Mouse (Mus musculus) G1E (cell line): ENCODE results near the gene Fam20a. TPM values are rescaled to one million over a fixed set of nuclear protein-coding genes. Genes with fewer than 3 reads are reported as not detected.

ENCODE experiments used
- ATAC-seq: 2 replicates; pipeline ENCODE4 v1.8.0; 2016; ENCODE audit warnings: mild to moderate bottlenecking; ENCODE audit not compliant: insufficient number of reproducible peaks, poor library complexity, low FRiP score, severe bottlenecking; ENCODE audit errors: extremely low read depth
- DNase-seq: peaks from one replicate; pipeline ENCODE4 v3.0.0; 2012; ENCODE audit warnings: low spot score
- H3K27me3 ChIP-seq: 2 replicates; pipeline ENCODE4 v1.6.1; 2012; ENCODE audit warnings: mild to moderate bottlenecking, low read length, inconsistent platforms; ENCODE audit not compliant: insufficient read depth
- H3K36me3 ChIP-seq: replicated peaks from 2 replicates; pipeline ENCODE3; 2012; ENCODE audit warnings: mild to moderate bottlenecking, inconsistent platforms
- H3K4me1 ChIP-seq: 2 replicates; pipeline ENCODE4 v1.6.1; 2012; ENCODE audit warnings: low read depth, low read length, inconsistent platforms, mixed read lengths; ENCODE audit not compliant: insufficient read depth
- H3K4me3 ChIP-seq: 2 replicates; pipeline ENCODE4 v1.5.1; 2012; ENCODE audit warnings: low read depth, mild to moderate bottlenecking, inconsistent platforms, low read length, moderate library complexity, mixed read lengths
- H3K9me3 ChIP-seq: replicated peaks from 2 replicates; pipeline ENCODE4 v1.6.1; 2012; ENCODE audit warnings: inconsistent platforms
- CTCF ChIP-seq: IDR thresholded peaks from 2 replicates; pipeline ENCODE4 v1.5.1; 2012; ENCODE audit warnings: low read depth, low read length, inconsistent platforms, mixed read lengths
- GATA1 ChIP-seq: IDR thresholded peaks from 2 replicates; pipeline ENCODE4 v1.6.1; 2012; ENCODE audit warnings: borderline replicate concordance, low read length, inconsistent platforms, mixed read lengths
- GATA2 ChIP-seq: IDR thresholded peaks from 2 replicates; pipeline ENCODE4 v1.6.1; 2012; ENCODE audit warnings: low read depth, low read length, inconsistent platforms, borderline replicate concordance
- POLR2AphosphoS5 ChIP-seq: IDR thresholded peaks from 2 replicates; pipeline ENCODE4 v1.6.1; 2012; ENCODE audit warnings: low read depth, low read length, inconsistent platforms; ENCODE audit not compliant: insufficient replicate concordance
- TAL1 ChIP-seq: conservative IDR thresholded peaks from 2 replicates; pipeline ENCODE4 v1.6.1; 2012; ENCODE audit warnings: low read depth, low read length, inconsistent platforms, mixed read lengths
- polyA plus RNA-seq: library from polyadenylated mRNA; stranded (reverse); fragments of >175 nt; gene quantifications from 2 replicates; pipeline ENCODE4 v1.2.3, GENCODE M21; 2012
- total RNA-seq, 2 experiments: library from RNA; stranded (forward) in 1 of 2; stranded (reverse) in 1 of 2; fragments of 200-1000 nt in 1 of 2; fragments of >200 nt in 1 of 2; fragmentation: Nextera tagmentation in 1 of 2; gene quantifications; 2 replicates each; pipeline ENCODE4 v1.2.3; 2014 to 2017

Gene Fam20a
- total and polyA plus RNA-seq, 3 experiments: 0.05 TPM; not detected in 2

DNA sequence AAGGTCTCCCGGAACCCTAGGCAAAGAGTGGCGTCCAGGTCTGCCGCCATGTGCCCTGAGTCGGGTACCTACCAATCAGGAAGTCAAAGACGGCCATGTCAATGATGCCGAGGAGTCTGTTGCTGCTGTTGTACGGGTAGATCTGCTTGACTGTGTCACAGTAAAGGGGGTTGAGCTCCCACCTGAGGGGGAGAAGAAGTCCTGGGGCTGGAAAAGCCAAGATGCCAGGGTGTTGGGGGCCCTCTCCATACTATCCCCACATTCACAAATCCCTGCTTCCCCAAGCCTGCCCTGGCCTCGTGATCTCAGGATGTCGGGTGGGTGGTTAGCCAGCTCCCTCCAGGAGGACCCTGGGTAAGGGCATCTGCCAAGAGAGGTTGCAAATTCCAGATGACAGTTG, 46.3 kb downstream of the Fam20a start:
- Histone ChIP-seq H3K4me3 (no peak overlapping the region), H3K4me1 (no peaks in the 10 kb centered on the region), H3K9me3 (no peaks in the 10 kb centered on the region), H3K36me3 (peaks cover 21% of the 10 kb centered on the region), H3K27me3 (no peaks in the 10 kb centered on the region)
- ATAC-seq (no peak), DNase-seq (no peak)
- no peak for TF ChIP-seq GATA2
- TF ChIP-seq POLR2AphosphoS5: no peak
- no peak for TF ChIP-seq CTCF
- no peak for TF ChIP-seq TAL1
- no peak for TF ChIP-seq GATA1

DNA sequence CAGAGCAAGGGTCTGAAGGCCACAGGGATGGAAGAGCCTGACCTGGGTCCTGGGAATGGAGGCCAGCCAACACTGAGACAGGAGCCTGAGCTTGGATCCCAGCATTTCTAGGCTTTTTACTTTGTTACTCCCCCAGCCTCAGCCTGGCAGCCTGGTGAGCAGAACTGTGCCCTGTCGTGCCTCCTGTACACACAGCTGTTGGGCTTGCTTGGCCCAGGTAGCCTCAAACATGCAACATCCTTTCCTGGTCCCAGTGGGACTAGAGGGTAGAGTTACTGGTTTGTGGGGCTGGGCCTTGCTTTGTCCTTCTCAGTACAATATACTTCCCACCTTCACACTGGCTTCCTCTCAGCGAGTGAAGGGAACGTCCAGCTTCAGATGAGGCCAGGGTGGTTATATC, 46.9 kb downstream of the Fam20a start:
- DNase-seq (no peak), ATAC-seq (no peak)
- TF ChIP-seq TAL1: no peak
- no peak for TF ChIP-seq GATA1
- TF ChIP-seq POLR2AphosphoS5: no peak
- TF ChIP-seq GATA2: no peak
- no peaks in the 10 kb centered on the region for H3K9me3 ChIP-seq
- no peak overlapping the region for H3K4me3 ChIP-seq
- H3K36me3 ChIP-seq: peaks cover 27% of the 10 kb centered on the region
- peaks cover 2% of the 10 kb centered on the region; the same call in 1 of the 2 replicates for H3K4me1 ChIP-seq
- no peaks in the 10 kb centered on the region for H3K27me3 ChIP-seq

- no peaks in the 10 kb centered on the region for H3K27me3 ChIP-seq
- no peak for ATAC-seq
- TF ChIP-seq POLR2AphosphoS5 (no peak), GATA1 (no peak), TAL1 (no peak)
- peaks cover 2% of the 10 kb centered on the region; the same call in 1 of the 2 replicates for H3K4me1 ChIP-seq
- H3K4me3 ChIP-seq: no peak overlapping the region
- peaks cover 34% of the 10 kb centered on the region for H3K36me3 ChIP-seq
- no peak for DNase-seq
- no peaks in the 10 kb centered on the region for H3K9me3 ChIP-seq
Observed at GRCm38 (mm10) chr11:109674542-109674941, 47.5 kb downstream of the Fam20a start.

DNA sequence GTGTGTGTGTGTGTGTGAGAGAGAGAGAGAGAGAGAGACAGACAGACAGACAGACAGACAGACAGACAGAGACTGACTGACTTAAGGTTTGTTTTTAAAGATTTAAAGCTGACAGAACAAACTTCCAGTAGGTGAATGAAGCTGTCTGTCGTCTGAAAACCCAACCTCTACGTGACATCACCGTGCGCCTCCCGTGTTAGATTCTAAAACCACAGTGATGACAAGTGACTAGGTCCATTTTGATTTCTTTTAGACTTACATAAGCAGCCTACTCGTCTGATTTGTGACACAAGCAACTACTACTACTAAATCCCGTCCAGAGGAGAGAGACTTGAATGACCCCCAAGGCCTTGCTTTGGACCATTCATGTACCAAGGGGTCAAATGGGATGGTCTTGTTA, 48.3 kb downstream of the Fam20a start:
- H3K36me3 ChIP-seq: peaks cover 39% of the 10 kb centered on the region
- H3K4me3 ChIP-seq: no peak overlapping the region
- peaks cover 2% of the 10 kb centered on the region; the same call in 1 of the 2 replicates for H3K4me1 ChIP-seq
- no peaks in the 10 kb centered on the region for H3K27me3 ChIP-seq
- no peaks in the 10 kb centered on the region for H3K9me3 ChIP-seq
- ATAC-seq: no peak
- TF ChIP-seq GATA2: no peak
- no peak for TF ChIP-seq CTCF
- TF ChIP-seq GATA1: no peak
- DNase-seq: no peak

DNA sequence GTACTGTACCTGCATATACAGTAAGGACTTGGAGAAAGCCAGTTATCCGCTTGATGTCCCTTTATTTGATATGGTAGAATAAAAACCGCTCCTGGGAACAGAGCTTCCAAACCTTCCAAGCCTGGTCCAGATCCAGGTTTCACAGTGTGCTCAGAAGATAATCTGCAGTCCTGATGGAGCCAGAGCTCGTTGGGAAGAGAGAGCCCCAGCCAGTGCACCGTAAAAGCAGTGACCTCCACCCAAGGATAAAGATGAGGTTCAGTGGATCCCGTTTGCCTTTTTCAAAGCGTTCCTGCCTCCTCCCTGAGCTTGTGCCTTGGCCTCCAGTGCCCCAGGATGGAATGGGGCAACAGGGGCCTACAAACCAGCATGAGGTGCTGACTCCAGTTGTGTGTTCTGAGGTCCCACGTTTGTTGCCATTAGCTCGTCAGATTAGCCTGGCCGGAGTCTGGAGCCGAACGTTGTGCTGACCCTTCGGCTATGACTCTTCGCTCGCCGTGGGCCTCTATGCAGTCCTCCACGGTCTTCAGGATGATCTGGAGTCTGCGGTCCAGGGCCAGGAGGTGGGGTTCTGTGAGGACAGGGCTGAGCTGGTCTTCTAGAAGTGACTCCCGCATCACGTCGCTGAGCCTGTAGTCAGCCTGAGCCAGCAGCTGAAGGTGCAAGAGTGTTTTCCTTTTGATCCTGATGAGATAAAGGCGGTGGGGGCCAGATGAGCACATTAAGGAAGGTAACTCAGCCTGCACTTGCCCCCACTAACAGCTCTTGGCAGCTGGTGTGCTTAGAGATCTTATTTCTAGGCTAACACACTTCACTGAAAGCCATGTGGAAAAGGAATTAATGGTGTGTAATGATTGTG, 49.0 kb downstream of the Fam20a start:
- H3K36me3 ChIP-seq: peaks cover 45% of the 10 kb centered on the region
- H3K27me3 ChIP-seq: no peaks in the 10 kb centered on the region
- no peaks in the 10 kb centered on the region for H3K9me3 ChIP-seq
- ATAC-seq: no peak
- H3K4me1 ChIP-seq: peaks cover 2% of the 10 kb centered on the region; the same call in 1 of the 2 replicates
- no peak overlapping the region for H3K4me3 ChIP-seq
- no peak for DNase-seq
- no peak for TF ChIP-seq CTCF
- TF ChIP-seq GATA2: no peak
- TF ChIP-seq TAL1: no peak
- no peak for TF ChIP-seq POLR2AphosphoS5
- no peak for TF ChIP-seq GATA1

- Histone ChIP-seq H3K36me3 (peaks cover 52% of the 10 kb centered on the region), H3K27me3 (no peaks in the 10 kb centered on the region), H3K4me1 (peaks cover 2% of the 10 kb centered on the region; the same call in 1 of the 2 replicates), H3K4me3 (no peak overlapping the region), H3K9me3 (no peaks in the 10 kb centered on the region)
- ATAC-seq (no peak), DNase-seq (no peak)
- TF ChIP-seq GATA2: no peak
- TF ChIP-seq TAL1: no peak
- no peak for TF ChIP-seq CTCF
- TF ChIP-seq POLR2AphosphoS5: no peak
Observed at GRCm38 (mm10) chr11:109672396-109672795, 49.7 kb downstream of the Fam20a start.

- Histone ChIP-seq H3K4me3 (no peak overlapping the region), H3K27me3 (no peaks in the 10 kb centered on the region), H3K9me3 (no peaks in the 10 kb centered on the region), H3K4me1 (peaks cover 2% of the 10 kb centered on the region; the same call in 1 of the 2 replicates), H3K36me3 (peaks cover 57% of the 10 kb centered on the region)
- TF ChIP-seq GATA2 (no peak), GATA1 (no peak)
- no peak for DNase-seq
- ATAC-seq: no peak
Observed at GRCm38 (mm10) chr11:109672021-109672324, 50.1 kb downstream of the Fam20a start.
